Mouse (Mus musculus): ENCODE measurements around the gene Olfr527. TPM values are rescaled to one million over a fixed set of nuclear protein-coding genes. Genes with fewer than 3 reads are reported as not detected.

The Olfr527 gene
- not detected in 2 replicates for polyA plus RNA-seq (2015; fragmentation: Nextera tagmentation; extraction: Ambion mirVana)

GRCm38 (mm10) chr7:140333717-140334116, at the start of gene Olfr527:
Olfr527 (plus strand) TSS chr7:140334017.
- H3K4me1 ChIP-seq (ENCODE audit: control insufficient read depth, insufficient read depth, low read length) = no peaks in the 10 kb centered on the region
- H3K27ac ChIP-seq (ENCODE audit: low read length) = no peak within 1 kb of the TSS
- no peaks in the 10 kb centered on the region for H3K36me3 ChIP-seq (ENCODE audit: control insufficient read depth, insufficient read depth, low read length)
- no peak within 1 kb of the TSS for H3K4me2 ChIP-seq (ENCODE audit: low read depth, low read length)
- no peak for ATAC-seq
- no peak within 1 kb of the TSS for H3K4me3 ChIP-seq (ENCODE audit: low read length)
- H3K9me3 ChIP-seq (ENCODE audit: control insufficient read depth, low read length) = no peaks in the 10 kb centered on the region
- whole genome bisulfite sequencing = 73% methylated on average over 2 of the region's 2 CpGs
- no peaks in the 10 kb centered on the region for H3K27me3 ChIP-seq (replicated peaks; ENCODE audit: control insufficient read depth, insufficient read depth, low read length)
- H3K9ac ChIP-seq (ENCODE audit: low read depth, low read length) = no peak within 1 kb of the TSS

DNA sequence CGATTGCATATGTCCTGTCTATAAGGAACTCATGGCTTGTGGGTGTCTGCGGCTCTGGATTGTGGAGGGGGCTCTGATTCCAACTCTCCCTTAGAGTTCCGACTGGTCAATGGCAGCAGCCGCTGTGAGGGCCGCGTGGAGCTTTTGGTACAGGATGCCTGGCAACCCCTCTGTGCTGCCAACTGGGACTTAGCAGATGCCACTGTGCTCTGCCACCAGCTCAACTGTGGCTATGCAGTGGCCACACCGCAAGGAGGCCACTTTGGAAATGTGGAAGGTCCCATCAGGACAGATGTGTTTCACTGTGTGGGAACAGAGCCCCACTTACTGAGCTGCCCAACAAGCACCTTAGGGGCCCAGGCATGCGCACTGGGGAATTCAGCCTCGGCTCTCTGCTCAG, 38.1 kb upstream of the Olfr527 start:
- H3K36me3 ChIP-seq (ENCODE audit: control insufficient read depth, insufficient read depth, low read length) = no peaks in the 10 kb centered on the region
- H3K4me1 ChIP-seq (ENCODE audit: control insufficient read depth, insufficient read depth, low read length) = no peaks in the 10 kb centered on the region
- no peak overlapping the region for H3K9ac ChIP-seq (ENCODE audit: low read depth, low read length)
- no peak for ATAC-seq
- no peak overlapping the region for H3K4me2 ChIP-seq (ENCODE audit: low read depth, low read length)
- no peak overlapping the region for H3K4me3 ChIP-seq (ENCODE audit: low read length)
- 85% methylated on average over 9 of the region's 9 CpGs for WGBS
- H3K9me3 ChIP-seq (ENCODE audit: control insufficient read depth, low read length) = no peaks in the 10 kb centered on the region
- no peaks in the 10 kb centered on the region for H3K27me3 ChIP-seq (replicated peaks; ENCODE audit: control insufficient read depth, insufficient read depth, low read length)
- H3K27ac ChIP-seq (ENCODE audit: low read length) = no peak overlapping the region

DNA sequence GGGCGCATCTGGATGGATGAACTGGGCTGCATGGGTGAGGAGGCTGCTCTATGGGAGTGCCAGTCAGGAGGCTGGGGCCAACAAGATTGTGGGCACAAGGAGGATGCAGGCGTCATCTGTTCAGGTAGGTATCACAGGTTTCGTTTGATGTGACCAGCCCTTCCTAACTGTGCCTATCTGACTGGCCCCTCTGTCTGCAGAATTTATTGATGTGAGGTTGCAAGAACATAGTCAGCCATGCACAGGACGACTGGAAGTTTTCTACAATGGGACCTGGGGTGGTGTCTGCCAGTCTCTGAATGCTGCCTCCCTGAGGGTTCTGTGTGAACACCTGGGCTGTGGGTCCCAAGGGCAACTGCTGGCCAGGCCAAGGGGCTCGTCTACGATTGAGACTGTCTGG, 36.9 kb upstream of the Olfr527 start:
- no peaks in the 10 kb centered on the region for H3K9me3 ChIP-seq (ENCODE audit: control insufficient read depth, low read length)
- H3K27me3 ChIP-seq (replicated peaks; ENCODE audit: control insufficient read depth, insufficient read depth, low read length) = no peaks in the 10 kb centered on the region
- 73% methylated on average over 6 of the region's 6 CpGs for WGBS
- no peak overlapping the region for H3K4me2 ChIP-seq (ENCODE audit: low read depth, low read length)
- ATAC-seq = no peak
- H3K27ac ChIP-seq (ENCODE audit: low read length) = no peak overlapping the region
- no peak overlapping the region for H3K9ac ChIP-seq (ENCODE audit: low read depth, low read length)
- H3K4me3 ChIP-seq (ENCODE audit: low read length) = no peak overlapping the region
- no peaks in the 10 kb centered on the region for H3K4me1 ChIP-seq (ENCODE audit: control insufficient read depth, insufficient read depth, low read length)
- no peaks in the 10 kb centered on the region for H3K36me3 ChIP-seq (ENCODE audit: control insufficient read depth, insufficient read depth, low read length)

DNA sequence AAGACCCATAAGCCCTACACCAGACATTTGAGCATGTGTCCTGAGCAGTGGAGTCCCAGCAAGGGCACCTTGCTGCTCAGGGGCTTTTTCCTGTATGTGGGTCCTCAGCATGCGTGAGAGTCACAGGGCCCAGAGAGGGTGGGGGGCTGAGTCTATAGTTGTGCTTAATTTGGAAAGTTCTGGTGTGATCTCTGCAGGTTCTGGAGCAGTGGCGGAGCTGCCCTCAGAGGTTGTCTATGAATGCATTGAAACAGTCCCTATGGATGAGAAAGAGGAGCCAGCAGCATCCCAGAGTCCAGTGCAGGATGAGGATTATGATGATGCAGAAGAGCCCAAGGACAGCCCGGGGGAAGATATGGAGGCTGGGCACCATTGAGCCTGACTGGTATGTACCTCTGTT, 34.4 kb upstream of the Olfr527 start:
- no peak overlapping the region for H3K27ac ChIP-seq (ENCODE audit: low read length)
- no peaks in the 10 kb centered on the region for H3K4me1 ChIP-seq (ENCODE audit: control insufficient read depth, insufficient read depth, low read length)
- no peak overlapping the region for H3K4me2 ChIP-seq (ENCODE audit: low read depth, low read length)
- H3K27me3 ChIP-seq (replicated peaks; ENCODE audit: control insufficient read depth, insufficient read depth, low read length) = no peaks in the 10 kb centered on the region
- no peak overlapping the region for H3K9ac ChIP-seq (ENCODE audit: low read depth, low read length)
- WGBS = 90% methylated on average over 3 of the region's 3 CpGs
- no peak overlapping the region for H3K4me3 ChIP-seq (ENCODE audit: low read length)
- H3K36me3 ChIP-seq (ENCODE audit: control insufficient read depth, insufficient read depth, low read length) = no peaks in the 10 kb centered on the region
- no peaks in the 10 kb centered on the region for H3K9me3 ChIP-seq (ENCODE audit: control insufficient read depth, low read length)
- ATAC-seq = no peak

DNA sequence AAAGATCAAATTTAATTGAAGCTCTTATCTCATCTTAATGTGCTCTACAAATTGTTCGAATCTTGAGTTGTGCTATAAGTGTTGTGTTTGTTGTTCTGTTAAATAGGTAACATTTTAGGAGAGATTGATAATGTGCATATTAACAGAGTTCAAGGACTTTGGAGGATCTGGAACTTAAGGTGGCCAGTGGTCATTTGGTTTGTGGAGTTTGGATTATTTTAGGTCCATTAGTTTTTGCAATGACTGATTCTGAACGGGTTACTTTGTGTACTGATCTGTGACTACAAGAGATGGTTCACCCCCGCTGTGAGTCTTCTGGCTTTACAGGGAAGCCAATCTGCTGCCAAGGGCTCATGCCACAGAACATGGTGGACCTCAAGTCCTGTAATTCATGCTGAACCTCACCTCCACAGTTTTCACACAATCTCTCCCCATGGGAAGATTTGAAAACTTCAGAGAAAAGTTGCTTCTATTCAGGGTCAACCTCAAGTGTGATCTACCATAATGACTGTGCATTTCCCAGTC, 13.9 kb upstream of the Olfr527 start:
- H3K4me1 ChIP-seq (ENCODE audit: control insufficient read depth, insufficient read depth, low read length) = no peaks in the 10 kb centered on the region
- no peaks in the 10 kb centered on the region for H3K27me3 ChIP-seq (replicated peaks; ENCODE audit: control insufficient read depth, insufficient read depth, low read length)
- H3K27ac ChIP-seq (ENCODE audit: low read length) = no peak overlapping the region
- H3K36me3 ChIP-seq (ENCODE audit: control insufficient read depth, insufficient read depth, low read length) = no peaks in the 10 kb centered on the region
- H3K4me2 ChIP-seq (ENCODE audit: low read depth, low read length) = no peak overlapping the region
- no peak overlapping the region for H3K9ac ChIP-seq (ENCODE audit: low read depth, low read length)
- no peaks in the 10 kb centered on the region for H3K9me3 ChIP-seq (ENCODE audit: control insufficient read depth, low read length)
- WGBS = 82% methylated on average over 3 of the region's 3 CpGs
- H3K4me3 ChIP-seq (ENCODE audit: low read length) = no peak overlapping the region
- no peak for ATAC-seq

GRCm38 (mm10) chr7:140320558-140320957, 13.3 kb upstream of the Olfr527 start, which contains the start of gene Olfr525:
Olfr525 (plus strand) TSS chr7:140320858.
- Histone ChIP-seq H3K4me1 (ENCODE audit: control insufficient read depth, insufficient read depth, low read length) (no peaks in the 10 kb centered on the region), H3K9ac (ENCODE audit: low read depth, low read length) (no peak within 1 kb of the TSS), H3K27me3 (replicated peaks; ENCODE audit: control insufficient read depth, insufficient read depth, low read length) (no peaks in the 10 kb centered on the region), H3K27ac (ENCODE audit: low read length) (no peak within 1 kb of the TSS), H3K4me2 (ENCODE audit: low read depth, low read length) (no peak within 1 kb of the TSS), H3K4me3 (ENCODE audit: low read length) (no peak within 1 kb of the TSS), H3K36me3 (ENCODE audit: control insufficient read depth, insufficient read depth, low read length) (no peaks in the 10 kb centered on the region), H3K9me3 (ENCODE audit: control insufficient read depth, low read length) (no peaks in the 10 kb centered on the region)
- 74% methylated on average over 1 of the region's 1 CpGs for WGBS
- ATAC-seq = no peak

DNA sequence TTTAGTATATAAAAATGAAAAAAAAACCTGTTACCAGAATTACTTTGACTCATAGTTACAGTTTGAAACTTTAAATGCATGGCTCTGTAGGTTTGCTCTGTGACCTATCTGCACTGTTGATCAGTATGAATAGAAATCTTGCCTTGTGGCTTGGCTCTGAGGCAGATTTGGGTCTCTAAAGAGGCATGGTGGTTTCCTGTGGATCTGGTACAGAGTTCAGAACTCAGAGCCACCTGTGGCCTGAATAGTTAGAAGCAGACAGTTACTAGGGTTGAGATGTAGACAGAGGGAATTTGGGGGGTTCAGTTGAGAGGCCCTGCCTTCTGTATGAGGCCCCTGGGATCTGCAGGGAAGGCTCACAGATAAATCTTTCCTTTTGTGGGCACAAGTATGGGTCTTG, 12.7 kb upstream of the Olfr527 start:
- ATAC-seq = no peak
- Histone ChIP-seq H3K4me1 (ENCODE audit: control insufficient read depth, insufficient read depth, low read length) (no peaks in the 10 kb centered on the region), H3K4me3 (ENCODE audit: low read length) (no peak overlapping the region), H3K27ac (ENCODE audit: low read length) (no peak overlapping the region), H3K9me3 (ENCODE audit: control insufficient read depth, low read length) (no peaks in the 10 kb centered on the region), H3K4me2 (ENCODE audit: low read depth, low read length) (no peak overlapping the region), H3K36me3 (ENCODE audit: control insufficient read depth, insufficient read depth, low read length) (no peaks in the 10 kb centered on the region), H3K27me3 (replicated peaks; ENCODE audit: control insufficient read depth, insufficient read depth, low read length) (no peaks in the 10 kb centered on the region), H3K9ac (ENCODE audit: low read depth, low read length) (no peak overlapping the region)

- no peak overlapping the region for H3K4me2 ChIP-seq (ENCODE audit: low read depth, low read length)
- no peak for ATAC-seq
- H3K36me3 ChIP-seq (ENCODE audit: control insufficient read depth, insufficient read depth, low read length) = no peaks in the 10 kb centered on the region
- no peak overlapping the region for H3K4me3 ChIP-seq (ENCODE audit: low read length)
- no peaks in the 10 kb centered on the region for H3K27me3 ChIP-seq (replicated peaks; ENCODE audit: control insufficient read depth, insufficient read depth, low read length)
- H3K9me3 ChIP-seq (ENCODE audit: control insufficient read depth, low read length) = no peaks in the 10 kb centered on the region
- H3K4me1 ChIP-seq (ENCODE audit: control insufficient read depth, insufficient read depth, low read length) = no peaks in the 10 kb centered on the region
- H3K9ac ChIP-seq (ENCODE audit: low read depth, low read length) = no peak overlapping the region
- no peak overlapping the region for H3K27ac ChIP-seq (ENCODE audit: low read length)
- 44% methylated on average over 1 of the region's 1 CpGs for WGBS
Measured at GRCm38 (mm10) chr7:140329766-140330304, 4.0 kb upstream of the Olfr527 start.

GRCm38 (mm10) chr7:140361571-140361970, 27.8 kb downstream of the Olfr527 start, which contains the start of gene Olfr60:
Olfr60 (minus strand) TSS chr7:140361671.
- Histone ChIP-seq H3K9ac (ENCODE audit: low read depth, low read length) (no peak within 1 kb of the TSS), H3K36me3 (ENCODE audit: control insufficient read depth, insufficient read depth, low read length) (no peaks in the 10 kb centered on the region), H3K4me2 (ENCODE audit: low read depth, low read length) (no peak within 1 kb of the TSS), H3K4me3 (ENCODE audit: low read length) (no peak within 1 kb of the TSS), H3K4me1 (ENCODE audit: control insufficient read depth, insufficient read depth, low read length) (no peaks in the 10 kb centered on the region), H3K27ac (ENCODE audit: low read length) (no peak within 1 kb of the TSS), H3K9me3 (ENCODE audit: control insufficient read depth, low read length) (no peaks in the 10 kb centered on the region), H3K27me3 (replicated peaks; ENCODE audit: control insufficient read depth, insufficient read depth, low read length) (no peaks in the 10 kb centered on the region)
- no peak for ATAC-seq
- 69% methylated on average over 3 of the region's 3 CpGs for WGBS

- no peak for ATAC-seq
- H3K4me3 ChIP-seq (ENCODE audit: low read length) = no peak overlapping the region
- H3K4me1 ChIP-seq (ENCODE audit: control insufficient read depth, insufficient read depth, low read length) = no peaks in the 10 kb centered on the region
Measured at GRCm38 (mm10) chr7:140374300-140374699, 40.5 kb downstream of the Olfr527 start.

More at GRCm38 (mm10) chr7:140374300-140374699, 40.5 kb downstream of the Olfr527 start:
- no peak overlapping the region for H3K9ac ChIP-seq (ENCODE audit: low read depth, low read length)
- H3K9me3 ChIP-seq (ENCODE audit: control insufficient read depth, low read length) = no peaks in the 10 kb centered on the region
- no peaks in the 10 kb centered on the region for H3K27me3 ChIP-seq (replicated peaks; ENCODE audit: control insufficient read depth, insufficient read depth, low read length)
- no peak overlapping the region for H3K27ac ChIP-seq (ENCODE audit: low read length)
- no peak overlapping the region for H3K4me2 ChIP-seq (ENCODE audit: low read depth, low read length)
- WGBS = 77% methylated on average over 4 of the region's 4 CpGs
- no peaks in the 10 kb centered on the region for H3K36me3 ChIP-seq (ENCODE audit: control insufficient read depth, insufficient read depth, low read length)

Data from intestine, embryonic 16.5 days (tissue).